ENCODE assay signal across 16 mouse cellular contexts in the genomic region with DNA sequence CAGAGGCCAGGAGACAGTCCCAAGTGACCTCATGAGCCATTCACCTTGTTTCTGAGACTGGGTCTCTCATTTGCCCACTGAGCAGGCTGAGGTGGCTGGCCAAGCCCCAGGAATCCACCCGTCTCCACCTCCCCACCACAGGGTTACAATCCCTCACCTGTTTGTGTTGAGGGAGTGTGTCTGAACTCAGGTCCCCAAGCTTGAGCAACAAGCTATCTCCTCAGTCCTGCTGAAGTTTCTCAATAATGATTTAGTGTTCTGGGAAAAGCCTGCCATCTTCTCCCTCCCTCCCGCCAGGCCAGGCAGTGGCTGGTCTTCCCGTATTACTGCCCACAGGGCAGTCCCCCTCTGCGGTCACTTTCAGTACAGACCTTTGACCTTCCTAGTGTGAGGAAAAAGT. TPM values are rescaled to one million over a fixed set of nuclear protein-coding genes. Genes with fewer than 3 reads are reported as not detected.
DNase-seq lines count a peak whose midpoint lies in the region; ATAC-seq and TF ChIP-seq lines count a peak whose summit lies in the region.
"Had no signal": no experiment of that assay in that cellular context is flagged by ENCODE, and none has a peak within 500 bp of the region (broad histone marks: within the 10 kb centered on the region; RNA-seq: fewer than 3 reads in every experiment).

No protein-coding gene starts in this region.

- no peaks in the 10 kb centered on the region for H3K27me3 ChIP-seq in forebrain, embryonic 10.5 days (ENCODE audit: poor library complexity, severe bottlenecking)
- H3K27me3 ChIP-seq in forebrain, postnatal 0 days (ENCODE audit: insufficient read depth, low read length): no peaks in the 10 kb centered on the region
- no peaks in the 10 kb centered on the region for H3K27me3 ChIP-seq in hindbrain, embryonic 10.5 days (ENCODE audit: insufficient read depth, poor library complexity, severe bottlenecking)
- no peaks in the 10 kb centered on the region for H3K27me3 ChIP-seq in hindbrain, embryonic 11.5 days (ENCODE audit: control insufficient read depth, insufficient read depth, low read length)
- no peaks in the 10 kb centered on the region for H3K27me3 ChIP-seq in midbrain, embryonic 10.5 days (ENCODE audit: low read depth, poor library complexity, severe bottlenecking)
- no peaks in the 10 kb centered on the region for H3K27me3 ChIP-seq in midbrain, embryonic 15.5 days (replicated peaks)
- H3K27me3 ChIP-seq: embryonic facial prominence, embryonic 12.5 days; hindbrain, embryonic 12.5 days; liver, embryonic 15.5 days; Patski had no signal

- no peak overlapping the region for H3K9ac ChIP-seq in forebrain, postnatal 0 days
- H3K9ac ChIP-seq in hindbrain, embryonic 11.5 days (ENCODE audit: low read depth, low read length): no peak overlapping the region
- H3K9ac ChIP-seq in midbrain, embryonic 15.5 days: no peak overlapping the region
- H3K9ac ChIP-seq: embryonic facial prominence, embryonic 12.5 days; hindbrain, embryonic 12.5 days; liver, embryonic 15.5 days had no signal

- WGBS in forebrain, embryonic 10.5 days: 13% methylated on average over 4 of the region's 4 CpGs
- 49% methylated on average over 4 of the region's 4 CpGs for WGBS in forebrain, postnatal 0 days
- 14% methylated on average over 4 of the region's 4 CpGs for WGBS in hindbrain, embryonic 10.5 days
- 28% methylated on average over 4 of the region's 4 CpGs for WGBS in hindbrain, embryonic 11.5 days
- WGBS in midbrain, embryonic 10.5 days: 18% methylated on average over 4 of the region's 4 CpGs
- 28% methylated on average over 4 of the region's 4 CpGs for WGBS in midbrain, embryonic 15.5 days

- no peak for DNase-seq in forebrain, embryonic 10.5 days (ENCODE audit: extremely low spot score, low spot score)
- no peak for DNase-seq in forebrain, postnatal 0 days
- no peak for DNase-seq in hindbrain, embryonic 10.5 days (ENCODE audit: low spot score)
- DNase-seq in hindbrain, embryonic 11.5 days (ENCODE audit: low spot score): no peak
- DNase-seq in midbrain, embryonic 10.5 days (ENCODE audit: low spot score): no peak
- DNase-seq in right cerebral cortex, adult 2 months (ENCODE audit: low spot score in 2 of 2): no peak
- no peak for DNase-seq in urinary bladder, postnatal 25 days (ENCODE audit: low spot score)
- DNase-seq: cerebellum, postnatal 25 days; gastrocnemius, postnatal 25 days; kidney, postnatal 25 days; layer of hippocampus, adult 9-11 months had no signal

- H3K36me3 ChIP-seq in forebrain, embryonic 10.5 days (replicated peaks): no peaks in the 10 kb centered on the region
- H3K36me3 ChIP-seq in forebrain, postnatal 0 days (ENCODE audit: insufficient read depth): no peaks in the 10 kb centered on the region
- H3K36me3 ChIP-seq in hindbrain, embryonic 10.5 days: no peaks in the 10 kb centered on the region
- no peaks in the 10 kb centered on the region for H3K36me3 ChIP-seq in hindbrain, embryonic 11.5 days (ENCODE audit: control insufficient read depth, insufficient read depth, low read length)
- no peaks in the 10 kb centered on the region for H3K36me3 ChIP-seq in midbrain, embryonic 10.5 days
- no peaks in the 10 kb centered on the region for H3K36me3 ChIP-seq in midbrain, embryonic 15.5 days (replicated peaks)
- H3K36me3 ChIP-seq: embryonic facial prominence, embryonic 12.5 days; hindbrain, embryonic 12.5 days; liver, embryonic 15.5 days had no signal

- peak overlapping the region; percentile 74 for H3K27ac ChIP-seq in forebrain, embryonic 10.5 days
- H3K27ac ChIP-seq in forebrain, postnatal 0 days (ENCODE audit: low read depth, low read length): no peak overlapping the region
- peak overlapping the region; percentile 71 for H3K27ac ChIP-seq in hindbrain, embryonic 10.5 days
- H3K27ac ChIP-seq in hindbrain, embryonic 11.5 days (ENCODE audit: low read depth, low read length): no peak overlapping the region
- H3K27ac ChIP-seq in midbrain, embryonic 10.5 days (replicated peaks): peak overlapping the region; percentile 55
- no peak overlapping the region for H3K27ac ChIP-seq in midbrain, embryonic 15.5 days
- H3K27ac ChIP-seq: embryonic facial prominence, embryonic 12.5 days; hindbrain, embryonic 12.5 days had no signal

- no peak overlapping the region for H3K4me3 ChIP-seq in forebrain, embryonic 10.5 days
- no peak overlapping the region for H3K4me3 ChIP-seq in forebrain, postnatal 0 days (ENCODE audit: low read depth, low read length)
- H3K4me3 ChIP-seq in hindbrain, embryonic 10.5 days: no peak overlapping the region
- H3K4me3 ChIP-seq in hindbrain, embryonic 11.5 days (ENCODE audit: low read depth, low read length): no peak overlapping the region
- H3K4me3 ChIP-seq in midbrain, embryonic 10.5 days: no peak overlapping the region
- H3K4me3 ChIP-seq in midbrain, embryonic 15.5 days: no peak overlapping the region
- H3K4me3 ChIP-seq: embryonic facial prominence, embryonic 12.5 days; hindbrain, embryonic 12.5 days; liver, embryonic 15.5 days had no signal

- H3K4me1 ChIP-seq in forebrain, embryonic 10.5 days: peaks cover 73% of the 10 kb centered on the region
- no peaks in the 10 kb centered on the region for H3K4me1 ChIP-seq in forebrain, postnatal 0 days (ENCODE audit: insufficient read depth)
- H3K4me1 ChIP-seq in hindbrain, embryonic 10.5 days (replicated peaks): peaks cover 69% of the 10 kb centered on the region
- no peaks in the 10 kb centered on the region for H3K4me1 ChIP-seq in hindbrain, embryonic 11.5 days (replicated peaks; ENCODE audit: control insufficient read depth, insufficient read depth, low read length)
- peaks cover 65% of the 10 kb centered on the region for H3K4me1 ChIP-seq in midbrain, embryonic 10.5 days
- peaks cover 9% of the 10 kb centered on the region for H3K4me1 ChIP-seq in midbrain, embryonic 15.5 days

- ATAC-seq in forebrain, postnatal 0 days: no peak
- ATAC-seq in hindbrain, embryonic 11.5 days (ENCODE audit: low FRiP score): no peak
- no peak for ATAC-seq in midbrain, embryonic 15.5 days (replicated peaks)
- ATAC-seq: Patski had no signal

- H3K4me2 ChIP-seq in forebrain, postnatal 0 days (ENCODE audit: low read depth): no peak overlapping the region
- no peak overlapping the region for H3K4me2 ChIP-seq in hindbrain, embryonic 11.5 days (replicated peaks; ENCODE audit: low read depth, low read length)
- no peak overlapping the region for H3K4me2 ChIP-seq in midbrain, embryonic 15.5 days
- H3K4me2 ChIP-seq: embryonic facial prominence, embryonic 12.5 days; hindbrain, embryonic 12.5 days; liver, embryonic 15.5 days had no signal

- H3K9me3 ChIP-seq in forebrain, embryonic 10.5 days: no peaks in the 10 kb centered on the region
- no peaks in the 10 kb centered on the region for H3K9me3 ChIP-seq in forebrain, postnatal 0 days (ENCODE audit: low read length)
- H3K9me3 ChIP-seq in hindbrain, embryonic 10.5 days: no peaks in the 10 kb centered on the region
- no peaks in the 10 kb centered on the region for H3K9me3 ChIP-seq in hindbrain, embryonic 11.5 days (ENCODE audit: control insufficient read depth, low read length)
- no peaks in the 10 kb centered on the region for H3K9me3 ChIP-seq in midbrain, embryonic 10.5 days (replicated peaks)
- no peaks in the 10 kb centered on the region for H3K9me3 ChIP-seq in midbrain, embryonic 15.5 days
- H3K9me3 ChIP-seq: embryonic facial prominence, embryonic 12.5 days; hindbrain, embryonic 12.5 days; liver, embryonic 15.5 days had no signal

- TF ChIP-seq CTCF in forebrain, postnatal 0 days (IDR thresholded peaks at IDR 0.05; ENCODE audit: low read depth): no peak

RNA-seq across cellular contexts. Expression of a gene that starts 5.7 kb away (rescaled TPM):
- polyA plus RNA-seq in forebrain, embryonic 10.5 days (2016; fragmentation: Nextera tagmentation; extraction: Ambion mirVana): 634 and 643 TPM in 2 replicates
- 391 and 472 TPM in 2 replicates for total RNA-seq in forebrain, postnatal 0 days (2014; rRNA removed)
- polyA plus RNA-seq in forebrain, postnatal 0 days (2015; fragmentation: Nextera tagmentation; extraction: Ambion mirVana): 180 and 278 TPM in 2 replicates
- 556 and 636 TPM in 2 replicates for polyA plus RNA-seq in hindbrain, embryonic 10.5 days (2016; fragmentation: Nextera tagmentation; extraction: Ambion mirVana)
- polyA plus RNA-seq in hindbrain, embryonic 11.5 days (2014; fragmentation: Nextera tagmentation; extraction: Ambion mirVana): 708 and 779 TPM in 2 replicates
- polyA plus RNA-seq in midbrain, embryonic 10.5 days (2016; fragmentation: Nextera tagmentation; extraction: Ambion mirVana): 605 and 682 TPM in 2 replicates
- polyA plus RNA-seq in midbrain, embryonic 15.5 days (2015; fragmentation: Nextera tagmentation; extraction: Ambion mirVana): 436 and 451 TPM in 2 replicates

Comparison
In these comparisons a context has a peak if more than half of its experiments do, and no peak if none do; other contexts are left out.
1. H3K27ac ChIP-seq: peak in forebrain, embryonic 10.5 days (single experiment), hindbrain, embryonic 10.5 days (single experiment) and midbrain, embryonic 10.5 days (single experiment); none in forebrain, postnatal 0 days (single experiment), hindbrain, embryonic 11.5 days (single experiment) and midbrain, embryonic 15.5 days (single experiment).